Mouse (Mus musculus): Measurements from ENCODE around the gene Gm28635.

- TF ChIP-seq CTCF (IDR thresholded peaks at IDR 0.05; ENCODE audit: borderline replicate concordance, insufficient read depth, low read depth, low read length) (no peak), POLR2A (IDR thresholded peaks at IDR 0.05; ENCODE audit: borderline replicate concordance, insufficient read depth, low read length) (no peak)
These were observed 26.5 kb upstream of the Gm28635 start for GRCm38 (mm10) chr2:84704329-84704728.
